Comparison of ENCODE assay signal across 13 mouse cellular contexts in the genomic region with DNA sequence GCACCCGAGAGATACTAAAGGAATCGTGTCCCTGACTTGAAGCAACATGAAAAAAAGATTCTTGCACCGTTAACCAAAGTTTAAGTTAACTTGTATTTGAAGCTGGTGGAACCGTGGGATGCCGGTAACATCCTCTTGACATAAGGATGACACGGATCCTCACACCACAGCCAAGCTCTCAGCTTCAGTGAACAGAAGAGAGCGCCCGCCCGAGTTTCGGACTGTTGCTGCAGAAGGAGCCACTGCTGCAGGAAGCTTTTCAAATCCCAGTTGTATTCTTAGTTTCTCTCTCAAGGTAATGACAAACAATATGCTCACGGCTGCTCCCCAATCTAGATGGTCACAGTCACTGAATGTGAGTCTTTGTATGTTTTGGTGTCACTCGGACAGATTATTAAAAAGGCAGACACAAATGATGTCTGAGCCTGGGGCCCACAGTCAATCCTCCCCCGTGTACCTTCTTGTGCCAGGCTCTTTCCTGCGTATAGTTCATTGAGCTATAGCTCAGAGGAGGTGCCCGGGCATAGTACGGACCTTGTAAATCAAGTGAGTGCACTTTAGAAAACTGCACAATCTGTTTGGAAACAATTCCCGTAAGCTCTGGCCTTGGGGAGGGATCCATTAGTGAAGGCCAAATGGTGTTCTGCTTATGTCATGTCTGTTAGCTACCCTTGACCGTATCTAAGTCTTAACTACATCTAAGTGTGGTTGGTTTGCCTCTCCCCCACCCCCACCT.
DNase-seq lines count a peak whose midpoint lies in the region; ATAC-seq and TF ChIP-seq lines count a peak whose summit lies in the region.
"Had no signal": no experiment of that assay in that cellular context is flagged by ENCODE, and none has a peak within 500 bp of the region (broad histone marks: within the 10 kb centered on the region; RNA-seq: fewer than 3 reads in every experiment).

No protein-coding gene starts in this region.

- no peak for ATAC-seq in heart, embryonic 12.5 days (ENCODE audit: insufficient number of reproducible peaks, low FRiP score)
- ATAC-seq in heart, embryonic 11.5 days (replicated peaks; ENCODE audit: insufficient number of reproducible peaks, low FRiP score, low TSS enrichment) = no peak
- ATAC-seq in liver, postnatal 0 days = no peak
- ATAC-seq in kidney, embryonic 16.5 days (ENCODE audit: low FRiP score, low TSS enrichment) = peak; percentile 30; the same call in 1 of the 2 replicates
- ATAC-seq: midbrain, embryonic 15.5 days had no signal

- peaks cover 60% of the 10 kb centered on the region for H3K4me1 ChIP-seq in heart, embryonic 12.5 days (replicated peaks)
- H3K4me1 ChIP-seq in heart, embryonic 11.5 days (ENCODE audit: control insufficient read depth, insufficient read depth, low read length) = peaks cover 35% of the 10 kb centered on the region
- peaks cover 3% of the 10 kb centered on the region; the same call in 1 of the 2 replicates for H3K4me1 ChIP-seq in liver, adult 2 months (ENCODE audit: control insufficient read depth, insufficient read depth, low read length)
- peaks cover 11% of the 10 kb centered on the region for H3K4me1 ChIP-seq in liver, postnatal 0 days (ENCODE audit: insufficient read depth)
- peaks cover 67% of the 10 kb centered on the region for H3K4me1 ChIP-seq in kidney, embryonic 16.5 days (ENCODE audit: insufficient read depth, low read length)

- H3K79me2 ChIP-seq in liver, adult 2 months (ENCODE audit: control insufficient read depth, insufficient read depth, low read length) = no peaks in the 10 kb centered on the region

- WGBS in heart, embryonic 12.5 days = 79% methylated on average over 18 of the region's 18 CpGs
- WGBS in heart, embryonic 11.5 days (ENCODE audit: insufficient replicate concordance) = 79% methylated on average over 18 of the region's 18 CpGs
- 89% methylated on average over 18 of the region's 18 CpGs for WGBS in liver, adult 2 months
- WGBS in liver, postnatal 0 days (ENCODE audit: insufficient replicate concordance) = 79% methylated on average over 18 of the region's 18 CpGs
- 53% methylated on average over 18 of the region's 18 CpGs for WGBS in kidney, embryonic 16.5 days

- no peak for TF ChIP-seq CTCF in liver, adult 2 months (IDR thresholded peaks at IDR 0.05; ENCODE audit: low read depth, low read length)
- TF ChIP-seq CTCF in liver, postnatal 0 days (IDR thresholded peaks at IDR 0.05; ENCODE audit: low read depth) = no peak

- H3K27ac ChIP-seq in heart, embryonic 12.5 days (ENCODE audit: poor library complexity, severe bottlenecking) = peak overlapping the region; percentile 73; the same call in 1 of the 2 replicates
- H3K27ac ChIP-seq in heart, embryonic 11.5 days (ENCODE audit: low read depth, low read length) = no peak overlapping the region
- H3K27ac ChIP-seq in liver, adult 2 months (replicated peaks; ENCODE audit: insufficient read depth, low read depth, low read length) = peak overlapping the region; percentile 38
- H3K27ac ChIP-seq in liver, postnatal 0 days (ENCODE audit: low read depth) = no peak overlapping the region
- peak overlapping the region; percentile 85 for H3K27ac ChIP-seq in kidney, embryonic 16.5 days (ENCODE audit: low read length)
- H3K27ac ChIP-seq: embryonic facial prominence, embryonic 13.5 days; forebrain, embryonic 12.5 days; hindbrain, embryonic 10.5 days; midbrain, embryonic 15.5 days; neural tube, embryonic 12.5 days had no signal

- H3K4me3 ChIP-seq in heart, embryonic 12.5 days = no peak overlapping the region
- no peak overlapping the region for H3K4me3 ChIP-seq in heart, embryonic 11.5 days (ENCODE audit: low read depth, low read length)
- no peak overlapping the region for H3K4me3 ChIP-seq in liver, adult 2 months (ENCODE audit: insufficient read depth, low read depth, low read length)
- no peak overlapping the region for H3K4me3 ChIP-seq in liver, postnatal 0 days (ENCODE audit: low read depth, low read length)
- no peak overlapping the region for H3K4me3 ChIP-seq in kidney, embryonic 16.5 days (ENCODE audit: low read length)
- H3K4me3 ChIP-seq: embryonic facial prominence, embryonic 13.5 days; forebrain, embryonic 12.5 days; hindbrain, embryonic 10.5 days; midbrain, embryonic 15.5 days; neural tube, embryonic 12.5 days had no signal

- no peak for TF ChIP-seq POLR2A in liver, adult 2 months (IDR thresholded peaks at IDR 0.05; ENCODE audit: extremely low read depth, insufficient read depth, low read length)

- H3K9ac ChIP-seq in heart, embryonic 12.5 days = no peak overlapping the region
- H3K9ac ChIP-seq in heart, embryonic 11.5 days (ENCODE audit: low read depth, low read length) = no peak overlapping the region
- H3K9ac ChIP-seq in liver, adult 2 months (ENCODE audit: low read depth, low read length) = no peak overlapping the region
- H3K9ac ChIP-seq in liver, postnatal 0 days (replicated peaks) = no peak overlapping the region
- H3K9ac ChIP-seq in kidney, embryonic 16.5 days (replicated peaks; ENCODE audit: low read length) = no peak overlapping the region
- H3K9ac ChIP-seq: embryonic facial prominence, embryonic 13.5 days; forebrain, embryonic 12.5 days; midbrain, embryonic 15.5 days; neural tube, embryonic 12.5 days had no signal

- no peaks in the 10 kb centered on the region for H3K36me3 ChIP-seq in heart, embryonic 12.5 days
- no peaks in the 10 kb centered on the region for H3K36me3 ChIP-seq in heart, embryonic 11.5 days (ENCODE audit: control insufficient read depth, insufficient read depth, low read length)
- no peaks in the 10 kb centered on the region for H3K36me3 ChIP-seq in liver, adult 2 months (ENCODE audit: control insufficient read depth, insufficient read depth, low read length)
- H3K36me3 ChIP-seq in liver, postnatal 0 days (replicated peaks; ENCODE audit: insufficient read depth, low read length) = no peaks in the 10 kb centered on the region
- no peaks in the 10 kb centered on the region for H3K36me3 ChIP-seq in kidney, embryonic 16.5 days (ENCODE audit: insufficient read depth, low read length)
- H3K36me3 ChIP-seq: embryonic facial prominence, embryonic 13.5 days; forebrain, embryonic 12.5 days; hindbrain, embryonic 10.5 days; midbrain, embryonic 15.5 days; neural tube, embryonic 12.5 days had no signal

- H3K4me2 ChIP-seq in heart, embryonic 12.5 days = no peak overlapping the region
- H3K4me2 ChIP-seq in heart, embryonic 11.5 days = no peak overlapping the region
- no peak overlapping the region for H3K4me2 ChIP-seq in liver, postnatal 0 days (ENCODE audit: low read depth, low read length)
- peak overlapping the region; percentile 31; the same call in 1 of the 2 replicates for H3K4me2 ChIP-seq in kidney, embryonic 16.5 days (replicated peaks; ENCODE audit: low read depth, low read length)
- H3K4me2 ChIP-seq: embryonic facial prominence, embryonic 13.5 days; forebrain, embryonic 12.5 days; midbrain, embryonic 15.5 days; neural tube, embryonic 12.5 days had no signal

- no peaks in the 10 kb centered on the region for H3K27me3 ChIP-seq in heart, embryonic 12.5 days (replicated peaks)
- H3K27me3 ChIP-seq in heart, embryonic 11.5 days (ENCODE audit: control insufficient read depth, insufficient read depth, low read length) = no peaks in the 10 kb centered on the region
- no peaks in the 10 kb centered on the region for H3K27me3 ChIP-seq in liver, adult 2 months (ENCODE audit: control insufficient read depth, insufficient read depth, low read length)
- no peaks in the 10 kb centered on the region for H3K27me3 ChIP-seq in liver, postnatal 0 days (ENCODE audit: insufficient read depth, low read length)
- H3K27me3 ChIP-seq in kidney, embryonic 16.5 days (ENCODE audit: insufficient read depth, low read length) = no peaks in the 10 kb centered on the region
- H3K27me3 ChIP-seq: embryonic facial prominence, embryonic 13.5 days; midbrain, embryonic 15.5 days; neural tube, embryonic 12.5 days had no signal

- no peaks in the 10 kb centered on the region for H3K9me3 ChIP-seq in heart, embryonic 12.5 days (replicated peaks)
- no peaks in the 10 kb centered on the region for H3K9me3 ChIP-seq in heart, embryonic 11.5 days (replicated peaks; ENCODE audit: control insufficient read depth, low read length)
- no peaks in the 10 kb centered on the region for H3K9me3 ChIP-seq in liver, postnatal 0 days (ENCODE audit: low read length)
- H3K9me3 ChIP-seq in kidney, embryonic 16.5 days (ENCODE audit: low read length) = no peaks in the 10 kb centered on the region
- H3K9me3 ChIP-seq: embryonic facial prominence, embryonic 13.5 days; forebrain, embryonic 12.5 days; hindbrain, embryonic 10.5 days; midbrain, embryonic 15.5 days; neural tube, embryonic 12.5 days had no signal

- TF ChIP-seq EP300 in liver, postnatal 0 days (IDR thresholded peaks at IDR 0.05; ENCODE audit: low read depth) = no peak

- peak; percentile 16 for DNase-seq in liver, adult 2 months (ENCODE audit: extremely low read depth, low read depth, low spot score)
- no peak for DNase-seq in liver, postnatal 0 days
- peak; percentile 60 for DNase-seq in adrenal gland, postnatal 10 days
- no peak for DNase-seq in spleen, postnatal 10 days (ENCODE audit: low spot score in 2 of 2)
- DNase-seq: retina, postnatal 1 day had no signal

Comparison
In these comparisons a context has a peak if more than half of its experiments do, and no peak if none do; other contexts are left out.
1. H3K27ac ChIP-seq: peak in heart, embryonic 12.5 days (single experiment), liver, adult 2 months (single experiment) and kidney, embryonic 16.5 days (single experiment); none in heart, embryonic 11.5 days (single experiment) and liver, postnatal 0 days (single experiment).
2. DNase-seq: peak in liver, adult 2 months (single experiment) and adrenal gland, postnatal 10 days (single experiment); none in liver, postnatal 0 days (single experiment) and spleen, postnatal 10 days (0 of 2).